Mouse (Mus musculus) testis, adult 2 months (tissue): ENCODE data around the gene Tcf12.

Experiments used
- CTCF ChIP-seq: fragments of 200-500 bp; IDR thresholded peaks from 2 replicates; pipeline ENCODE4 v1.5.1; 2012; ENCODE audit warnings: low read depth, mild to moderate bottlenecking, inconsistent platforms, low read length, moderate library complexity; ENCODE audit not compliant: control insufficient read depth, insufficient read depth, insufficient replicate concordance
- POLR2A ChIP-seq: fragments of 200-500 bp; IDR thresholded peaks from 2 replicates; pipeline ENCODE4 v1.6.1; 2012; ENCODE audit warnings: low read depth, mild to moderate bottlenecking, inconsistent platforms, low read length, moderate library complexity; ENCODE audit not compliant: control insufficient read depth

- no peak for TF ChIP-seq CTCF
- TF ChIP-seq POLR2A, result no peak; the same call in 1 of the 2 replicates
These were observed 21.6 kb upstream of the Tcf12 start for GRCm38 (mm10) chr9:72133089-72133771.
